Mouse (Mus musculus) T-cell, adult 2 months (primary cell): ENCODE results near the gene Gm20662.

ENCODE experiments used
- DNase-seq: peaks from one replicate; pipeline ENCODE4 v3.0.0; 2022; ENCODE audit warnings: low spot score

Gene Gm20662

DNA sequence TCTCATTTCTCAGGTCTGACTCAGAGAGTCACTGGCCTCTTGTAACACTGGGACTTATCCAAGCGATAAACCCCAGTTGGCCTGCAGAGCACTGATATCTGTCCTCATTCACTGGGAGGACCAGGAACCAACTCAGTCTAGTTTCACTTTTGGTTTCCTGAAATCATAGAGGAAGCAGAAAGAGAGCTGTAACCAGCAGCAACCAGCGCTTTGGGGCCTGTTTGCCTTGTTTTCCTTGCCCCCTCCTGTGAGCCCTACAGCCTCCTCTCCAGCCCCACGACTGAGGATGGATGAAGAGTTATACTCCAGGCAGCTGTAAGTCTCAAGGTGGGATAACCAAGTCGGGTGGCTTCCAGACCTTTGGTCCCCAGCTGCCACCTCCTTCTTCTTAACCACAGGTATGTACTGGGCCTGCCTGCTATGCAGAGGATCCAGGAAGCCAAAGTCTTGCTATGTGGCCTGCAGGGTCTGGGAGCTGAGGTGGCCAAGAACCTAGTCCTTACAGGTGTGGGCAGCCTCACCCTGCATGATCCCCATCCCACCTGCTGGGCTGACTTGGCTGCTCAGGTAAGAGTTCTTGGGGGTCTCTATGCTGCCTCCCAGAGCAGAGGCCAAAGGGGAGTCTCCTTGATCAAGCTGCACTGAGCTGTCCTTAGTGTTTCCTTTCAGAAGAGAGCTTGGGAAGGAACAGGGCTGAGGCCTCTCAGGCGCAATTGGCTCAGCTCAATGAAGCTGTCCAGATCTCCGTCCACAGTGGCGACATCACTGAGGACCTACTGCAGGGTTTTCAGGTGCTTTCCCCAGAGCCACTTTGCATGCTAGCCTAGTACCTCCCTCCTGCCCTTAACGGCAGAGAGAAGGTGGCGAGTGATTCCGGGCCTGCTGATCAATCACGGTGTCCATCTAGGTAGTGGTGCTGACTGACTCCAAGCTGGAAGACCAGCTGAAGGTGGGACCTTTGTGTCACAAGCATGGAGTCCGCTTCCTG lies 20.5 kb upstream of the Gm20662 start, which contains the start of gene Uba7:
Uba7 (plus strand) TSS at position 107 of the 988 bp plus-strand sequence.
- peak; percentile 52 for DNase-seq

GRCm38 (mm10) chr9:107978815-107979214 lies 17.3 kb upstream of the Gm20662 start:
- no peak for DNase-seq

- no peak for DNase-seq
Measured at GRCm38 (mm10) chr9:107981684-107982605, 14.2 kb upstream of the Gm20662 start.

DNA sequence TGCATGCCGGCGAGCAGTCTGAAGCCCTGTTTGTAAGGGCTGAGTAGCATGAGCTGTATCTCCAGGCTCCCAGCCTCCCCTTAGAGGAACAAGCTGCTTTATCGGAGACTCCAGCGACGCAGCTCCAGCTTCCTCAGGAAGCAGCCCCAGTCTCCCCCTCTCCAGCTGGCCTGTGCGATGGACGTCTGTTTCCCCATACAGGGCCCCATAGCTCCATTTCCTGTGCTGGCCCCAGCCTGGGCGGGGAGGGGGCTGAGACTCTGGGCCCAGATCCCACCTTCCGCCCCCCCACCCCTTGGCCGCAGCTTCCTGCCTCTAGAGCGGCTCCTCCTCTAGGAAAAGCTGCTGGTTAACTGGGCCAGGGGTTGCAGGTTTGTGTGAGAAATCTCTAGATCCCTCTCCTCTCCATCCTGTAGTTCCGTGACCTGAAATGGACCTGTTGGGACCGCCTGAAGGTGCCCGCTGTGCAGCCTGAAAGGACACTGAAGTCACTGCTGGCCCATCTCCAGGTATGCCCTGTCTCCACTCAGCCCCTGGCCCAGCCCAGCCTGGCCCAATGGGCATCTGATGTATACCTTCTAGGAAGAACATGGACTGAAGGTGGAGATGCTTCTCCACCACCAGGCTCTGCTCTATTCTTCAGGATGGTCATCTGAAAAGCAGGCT lies 13.3 kb upstream of the Gm20662 start, which contains the start of gene Gm20661:
Gm20661 (plus strand) TSS at position 378 of the 666 bp plus-strand sequence.
- peak; percentile 54 for DNase-seq

- no peak for DNase-seq
Measured at GRCm38 (mm10) chr9:107983421-107983890, 12.7 kb upstream of the Gm20662 start.

DNA sequence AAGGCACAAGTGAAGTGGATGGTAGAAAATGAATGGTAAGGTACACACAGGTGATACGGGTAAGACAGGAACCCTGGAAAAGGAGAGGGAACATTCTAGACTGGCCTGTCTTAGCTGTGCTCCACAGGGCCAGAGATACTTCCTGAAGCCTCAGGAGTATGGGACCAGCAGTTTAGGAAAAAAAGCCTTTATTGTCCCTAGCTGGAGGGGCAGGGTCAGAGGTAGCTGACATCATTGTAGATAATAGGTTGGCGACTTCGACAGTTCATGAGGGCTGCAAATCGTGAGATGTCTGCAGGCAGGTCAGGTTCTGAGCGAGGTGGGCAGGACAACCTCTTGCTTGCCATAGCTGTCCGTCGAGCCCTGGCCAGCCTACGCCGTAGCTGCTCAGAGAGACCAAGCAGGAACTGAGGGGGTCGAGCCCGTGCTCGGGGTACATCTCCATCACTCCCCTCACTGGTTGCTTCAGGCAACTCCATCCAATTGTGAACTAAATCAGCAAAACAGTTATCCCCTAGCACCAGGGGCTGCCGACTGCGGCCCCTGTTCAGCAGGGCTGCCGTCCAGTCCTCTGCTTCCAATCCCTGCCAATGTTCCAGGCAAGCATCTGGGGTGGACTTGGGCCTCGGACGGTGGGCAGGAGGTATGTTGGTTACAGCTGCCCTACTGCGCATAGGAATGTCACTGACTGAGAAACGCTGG lies 11.9 kb upstream of the Gm20662 start:
- DNase-seq, result no peak

- DNase-seq, result no peak
Measured at GRCm38 (mm10) chr9:107984754-107985055, 11.4 kb upstream of the Gm20662 start.

- DNase-seq, result peak; percentile 88
Measured at GRCm38 (mm10) chr9:107985131-107986119, 10.7 kb upstream of the Gm20662 start, which contains the start of gene Inka1. TSS of gene Inka1 (minus strand) at chr9:107985879.

DNA sequence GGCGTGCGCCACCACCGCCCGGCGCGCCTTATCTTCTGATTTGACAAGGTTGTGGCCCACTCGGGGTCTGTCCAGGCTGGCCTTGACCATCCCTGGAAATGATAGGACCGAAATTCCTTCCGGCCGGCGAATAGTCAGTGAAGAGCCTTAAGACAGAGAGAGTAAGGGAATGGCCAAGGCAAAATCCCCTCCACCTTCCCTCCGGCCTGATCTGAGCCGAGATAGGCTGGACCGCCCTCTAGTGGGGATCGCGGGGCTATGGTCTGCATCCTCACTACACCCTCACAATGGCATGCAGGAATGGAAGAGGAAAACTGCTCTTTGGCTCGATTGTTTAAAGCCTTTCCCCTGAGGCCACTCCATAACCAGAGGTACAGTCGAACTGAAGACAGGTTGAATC lies 9.8 kb upstream of the Gm20662 start:
- DNase-seq, result peak; percentile 67

- DNase-seq, result no peak
Measured at GRCm38 (mm10) chr9:107987950-107988349, 8.2 kb upstream of the Gm20662 start.

- no peak for DNase-seq
Measured at GRCm38 (mm10) chr9:107992197-107992596, 4.0 kb upstream of the Gm20662 start, which contains the start of gene Cdhr4. TSS of gene Cdhr4 (plus strand) at chr9:107992497.

DNA sequence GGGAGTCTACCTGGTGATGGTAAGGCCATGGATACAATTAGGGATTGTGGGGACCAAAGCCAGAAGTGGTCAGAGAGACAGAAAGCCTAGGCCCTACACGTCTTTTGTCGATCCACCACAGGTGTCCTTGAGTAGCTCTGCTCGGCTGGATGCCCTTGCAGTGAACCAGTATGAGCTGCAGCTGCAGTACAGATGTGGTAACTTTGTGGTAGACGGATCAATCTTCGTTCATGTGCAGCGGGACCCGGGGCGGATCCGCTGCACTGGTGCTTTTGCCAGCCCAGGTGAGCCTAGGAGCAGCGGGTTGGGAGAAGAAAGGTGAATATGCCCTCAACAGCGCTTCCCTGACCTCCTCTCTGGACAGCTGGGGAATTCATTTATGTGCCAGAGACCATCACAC lies 3.1 kb upstream of the Gm20662 start:
- peak; percentile 35 for DNase-seq

DNA sequence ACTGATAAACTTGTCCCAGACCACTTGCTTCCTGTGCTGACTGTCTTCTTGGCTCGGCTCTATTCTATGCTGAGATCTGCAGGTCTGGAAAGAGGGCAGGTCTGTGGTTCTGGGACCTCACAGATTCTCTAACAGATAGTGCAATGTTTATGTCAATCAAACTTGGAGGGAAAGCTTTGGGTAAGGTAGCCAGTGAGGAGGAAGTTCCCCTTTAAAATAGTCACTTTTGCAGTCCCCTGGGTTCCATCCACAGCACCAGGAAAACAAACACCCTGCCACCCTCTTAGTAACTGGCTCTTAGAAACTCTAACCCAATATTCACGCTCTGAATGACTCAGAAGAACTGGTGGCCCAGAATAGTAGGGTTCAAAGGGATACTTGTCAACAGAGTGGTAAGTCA lies 1.7 kb upstream of the Gm20662 start:
- no peak for DNase-seq

DNA sequence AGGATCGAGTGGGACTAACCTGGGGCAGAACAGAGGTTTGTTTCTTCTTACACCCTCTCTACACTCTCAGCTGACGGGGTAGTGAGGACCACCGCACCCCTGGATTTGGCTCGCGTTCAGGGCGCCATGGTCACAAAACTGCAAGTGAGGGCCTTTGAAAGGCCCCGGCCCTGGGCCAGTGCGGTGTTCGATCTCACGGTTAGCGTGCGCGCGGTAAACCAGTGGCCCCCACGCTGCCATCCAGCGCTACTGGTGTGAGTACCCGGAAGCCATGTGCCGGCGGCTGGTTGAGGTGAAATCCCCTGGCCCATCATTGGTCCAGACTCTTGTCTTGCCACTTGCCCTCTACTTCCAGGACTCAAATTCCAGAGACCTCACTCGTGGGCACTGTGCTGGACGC lies 636 bp upstream of the Gm20662 start:
- no peak for DNase-seq

DNA sequence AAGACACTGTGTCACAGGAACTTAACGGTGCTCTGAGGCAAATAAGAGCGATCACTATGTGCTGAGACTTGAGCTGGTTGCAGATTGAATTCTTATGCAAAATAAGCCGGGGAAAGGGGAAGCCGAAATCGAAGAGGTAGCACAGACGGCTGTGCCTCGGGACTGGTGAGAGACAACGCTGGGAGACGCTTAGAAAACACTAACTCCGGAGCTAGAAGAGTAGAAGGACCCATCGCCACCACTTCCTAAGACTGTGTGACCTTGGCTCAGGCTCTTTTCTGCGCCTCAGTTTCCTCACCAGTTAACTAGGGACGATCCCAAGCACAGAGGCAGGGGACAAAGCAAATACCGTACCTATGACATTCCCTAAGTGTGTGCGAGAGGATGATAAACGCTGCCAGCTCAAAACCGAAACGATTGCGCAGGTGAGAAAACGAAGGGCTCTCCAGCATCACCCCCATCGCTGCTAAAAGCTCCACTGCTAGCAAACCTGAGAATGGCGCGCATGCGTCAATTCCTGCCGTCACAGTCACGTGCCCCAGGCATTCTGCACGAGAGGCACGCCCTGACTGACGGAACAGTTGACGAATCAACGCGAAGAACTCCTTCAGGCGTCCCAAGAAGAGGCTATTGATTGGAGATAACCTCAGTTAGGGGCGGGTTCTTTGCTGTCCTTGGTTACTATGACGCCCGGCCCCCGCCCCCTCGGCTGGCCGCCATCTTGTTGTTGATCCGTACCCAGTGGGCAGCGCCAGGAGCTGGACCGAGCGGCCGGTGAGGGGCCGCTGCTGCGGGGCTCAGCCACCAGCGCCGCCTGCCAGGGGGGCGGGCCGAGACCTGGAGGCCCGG lies 6.0 kb downstream of the Gm20662 start, which contains the start of gene Ip6k1:
Ip6k1 (plus strand) TSS at position 580 of the 849 bp plus-strand sequence.
- DNase-seq, result peak; percentile 100

GRCm38 (mm10) chr9:108002778-108003530 lies 6.8 kb downstream of the Gm20662 start:
- peak; percentile 37 for DNase-seq

- DNase-seq, result peak; percentile 70
Measured at GRCm38 (mm10) chr9:108003531-108003890, 7.4 kb downstream of the Gm20662 start.

GRCm38 (mm10) chr9:108008041-108008440 lies 11.9 kb downstream of the Gm20662 start:
- DNase-seq, result no peak
